Mouse (Mus musculus) stomach, postnatal 0 days (tissue): ENCODE results near the gene Strn. TPM values are rescaled to one million over a fixed set of nuclear protein-coding genes. Genes with fewer than 3 reads are reported as not detected.

ENCODE experiments used
- ATAC-seq: fragments of 200-750 bp; cut with Nextera tagmentation; 2 replicates; pipeline ENCODE4 v1.8.0; 2017; ENCODE audit not compliant: low FRiP score, low TSS enrichment
- DNase-seq: peaks from one replicate; pipeline ENCODE4 v3.0.0-alpha.2; 2016; ENCODE audit warnings: low spot score
- H3K27ac ChIP-seq: fragments of 300-500 bp; sonication (generic); replicated peaks from 2 replicates; pipeline ENCODE4 v1.5.1; 2014; ENCODE audit warnings: mild to moderate bottlenecking, control low read depth
- H3K27me3 ChIP-seq: fragments of 300-500 bp; sonication (generic); 2 replicates; pipeline ENCODE4 v1.6.1; 2014; ENCODE audit warnings: low read length; ENCODE audit not compliant: control insufficient read depth, insufficient read depth
- H3K36me3 ChIP-seq: fragments of 300-500 bp; sonication (generic); 2 replicates; pipeline ENCODE4 v1.6.1; 2014; ENCODE audit warnings: low read length, mixed read lengths; ENCODE audit not compliant: control insufficient read depth, insufficient read depth
- H3K4me1 ChIP-seq: fragments of 300-500 bp; sonication (generic); replicated peaks from 2 replicates; pipeline ENCODE4 v1.6.1; 2014; ENCODE audit warnings: antibody characterized with exemption; ENCODE audit not compliant: control insufficient read depth, insufficient read depth
- H3K4me2 ChIP-seq: fragments of 300-500 bp; sonication (generic); replicated peaks from 2 replicates; pipeline ENCODE4 v1.6.1; 2014; ENCODE audit warnings: low read depth, mild to moderate bottlenecking, control low read depth, moderate library complexity
- H3K4me3 ChIP-seq: fragments of 300-500 bp; sonication (generic); 2 replicates; pipeline ENCODE4 v1.5.1; 2014; ENCODE audit warnings: low read depth, low read length, control low read depth
- H3K9ac ChIP-seq: fragments of 300-500 bp; sonication (generic); 2 replicates; pipeline ENCODE4 v1.6.1; 2014; ENCODE audit warnings: mild to moderate bottlenecking, low read length, control low read depth, mixed read lengths
- H3K9me3 ChIP-seq: fragments of 300-500 bp; sonication (generic); 2 replicates; pipeline ENCODE4 v1.6.1; 2016; ENCODE audit warnings: low read length; ENCODE audit not compliant: control insufficient read depth
- CTCF ChIP-seq: IDR thresholded peaks from 2 replicates; pipeline ENCODE4 v1.5.1; 2016; ENCODE audit warnings: antibody characterized with exemption, low read depth, mild to moderate bottlenecking, moderate library complexity
- EP300 ChIP-seq: optimal IDR thresholded peaks from 2 replicates; pipeline ENCODE3; 2016; ENCODE audit warnings: antibody characterized with exemption
- WGBS: fragments of 180-500 bp; shearing (Covaris S2); extraction: QIAGEN DNeasy Blood & Tissue Kit; methylation state at CpG from one replicate; pipeline ENCODE4 v1.1.7; 2014; 5-methylcytosine and 5-hydroxymethylcytosine counted together
- polyA plus RNA-seq: library from polyadenylated mRNA; unstranded; fragments of >200 nt; fragmentation: Nextera tagmentation; extraction: Ambion mirVana; gene quantifications from 2 replicates; pipeline ENCODE4 v1.2.1, GENCODE M21; 2015

Gene Strn
- polyA plus RNA-seq, 1 experiment from 2014 or later: 3.3 TPM

GRCm38 (mm10) chr17:78614481-78614880 lies 122.5 kb downstream of the Strn start:
- DNase-seq: peak; percentile 7
- H3K36me3 ChIP-seq: no peaks in the 10 kb centered on the region
- TF ChIP-seq CTCF (no peak), EP300 (no peak)
- H3K27me3 ChIP-seq: no peaks in the 10 kb centered on the region
- no peak overlapping the region for H3K4me2 ChIP-seq
- H3K4me3 ChIP-seq: no peak overlapping the region
- no peak overlapping the region for H3K27ac ChIP-seq
- no peaks in the 10 kb centered on the region for H3K9me3 ChIP-seq
- no peak overlapping the region for H3K9ac ChIP-seq
- no peak for ATAC-seq
- H3K4me1 ChIP-seq: no peaks in the 10 kb centered on the region
- WGBS: 73% methylated on average over 2 of the region's 2 CpGs

- DNase-seq: peak; percentile 19
- Histone ChIP-seq H3K4me1 (no peaks in the 10 kb centered on the region), H3K4me3 (no peak overlapping the region), H3K9me3 (no peaks in the 10 kb centered on the region), H3K27me3 (no peaks in the 10 kb centered on the region), H3K4me2 (no peak overlapping the region), H3K9ac (no peak overlapping the region), H3K27ac (no peak overlapping the region), H3K36me3 (no peaks in the 10 kb centered on the region)
- TF ChIP-seq CTCF (peak; percentile 65), EP300 (no peak)
- no peak for ATAC-seq
- 76% methylated on average over 6 of the region's 6 CpGs for WGBS
These were observed 125.9 kb downstream of the Strn start for GRCm38 (mm10) chr17:78611117-78611516.

- no peaks in the 10 kb centered on the region for H3K9me3 ChIP-seq
- H3K4me3 ChIP-seq: no peak overlapping the region
- no peak overlapping the region for H3K4me2 ChIP-seq
- DNase-seq (no peak), ATAC-seq (no peak)
- TF ChIP-seq EP300: no peak
- TF ChIP-seq CTCF: no peak
- H3K4me1 ChIP-seq: no peaks in the 10 kb centered on the region
- H3K27me3 ChIP-seq: no peaks in the 10 kb centered on the region
- no peaks in the 10 kb centered on the region for H3K36me3 ChIP-seq
- WGBS: 83% methylated on average over 13 of the region's 13 CpGs
- H3K27ac ChIP-seq: no peak overlapping the region
- no peak overlapping the region for H3K9ac ChIP-seq
These were observed 127.7 kb downstream of the Strn start for GRCm38 (mm10) chr17:78609191-78609855.

GRCm38 (mm10) chr17:78608716-78609115 lies 128.3 kb downstream of the Strn start:
- DNase-seq: no peak
- Histone ChIP-seq H3K9me3 (no peaks in the 10 kb centered on the region), H3K4me3 (no peak overlapping the region), H3K27me3 (no peaks in the 10 kb centered on the region), H3K4me2 (no peak overlapping the region), H3K4me1 (no peaks in the 10 kb centered on the region), H3K36me3 (no peaks in the 10 kb centered on the region), H3K9ac (no peak overlapping the region), H3K27ac (no peak overlapping the region)
- 80% methylated on average over 8 of the region's 8 CpGs for WGBS
- TF ChIP-seq CTCF (no peak), EP300 (no peak)
- ATAC-seq: no peak

GRCm38 (mm10) chr17:78608135-78608670 lies 128.8 kb downstream of the Strn start:
- no peak for ATAC-seq
- no peaks in the 10 kb centered on the region for H3K36me3 ChIP-seq
- H3K27ac ChIP-seq: no peak overlapping the region
- no peaks in the 10 kb centered on the region for H3K9me3 ChIP-seq
- TF ChIP-seq CTCF: no peak
- no peak for TF ChIP-seq EP300
- no peaks in the 10 kb centered on the region for H3K27me3 ChIP-seq
- no peak for DNase-seq
- no peak overlapping the region for H3K4me2 ChIP-seq
- H3K9ac ChIP-seq: no peak overlapping the region
- H3K4me1 ChIP-seq: no peaks in the 10 kb centered on the region
- WGBS: 39% methylated on average over 16 of the region's 16 CpGs
- H3K4me3 ChIP-seq: no peak overlapping the region

GRCm38 (mm10) chr17:78604431-78604830 lies 132.6 kb downstream of the Strn start:
- Histone ChIP-seq H3K9me3 (no peaks in the 10 kb centered on the region), H3K9ac (no peak overlapping the region), H3K4me2 (no peak overlapping the region), H3K27ac (no peak overlapping the region), H3K36me3 (no peaks in the 10 kb centered on the region), H3K4me1 (no peaks in the 10 kb centered on the region), H3K4me3 (no peak overlapping the region), H3K27me3 (no peaks in the 10 kb centered on the region)
- peak; percentile 68 for DNase-seq
- 75% methylated on average over 6 of the region's 6 CpGs for WGBS
- no peak for ATAC-seq
- TF ChIP-seq CTCF (peak; percentile 87), EP300 (no peak)
